Mouse (Mus musculus): ENCODE data around the gene Ripply3. TPM values are rescaled to one million over a fixed set of nuclear protein-coding genes. Genes with fewer than 3 reads are reported as not detected.
"Not testable (repeated sequence)": the region's sequence is repeated elsewhere in the genome, so short reads cannot be mapped to it uniquely, and the experiment has no call there.

Ripply3 gene
- polyA plus RNA-seq, 1 experiment, result not detected

DNA sequence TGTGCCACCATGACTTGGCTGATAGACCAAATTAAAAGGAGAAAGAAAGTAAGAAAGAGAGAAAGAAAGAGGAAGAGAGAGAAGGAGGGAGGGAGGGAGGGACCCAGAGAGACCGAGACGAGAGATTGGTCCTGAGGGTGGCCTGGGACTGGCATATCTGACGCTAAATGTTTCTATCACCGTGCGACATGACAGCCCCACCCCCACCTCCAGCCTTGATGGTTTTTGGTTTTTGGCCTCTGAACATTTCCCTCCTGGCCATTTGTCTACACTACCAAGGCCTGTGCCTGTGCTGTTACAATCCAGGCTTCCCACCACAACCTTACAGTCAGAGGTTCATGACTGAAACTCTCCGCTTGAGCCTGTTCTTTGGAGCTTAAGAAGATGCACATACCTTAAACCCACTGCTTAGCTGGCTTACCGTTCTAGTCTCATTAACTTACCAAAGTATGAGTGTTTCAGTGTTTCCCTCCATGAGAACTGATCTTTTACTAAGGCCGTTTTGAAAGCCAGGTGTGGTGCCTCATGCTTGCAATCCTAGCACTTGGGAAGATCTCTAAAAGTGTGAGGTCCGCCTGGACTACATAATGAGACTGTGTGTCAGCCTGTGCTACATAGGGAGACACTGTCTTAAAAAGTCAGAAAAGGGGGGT is 3.1 kb downstream of the Ripply3 start:
- no peak for TF ChIP-seq CTCF (IDR thresholded peaks at IDR 0.05; ENCODE audit: low read depth, low read length)
- TF ChIP-seq POLR2A (IDR thresholded peaks at IDR 0.05; ENCODE audit: borderline replicate concordance, low read depth, low read length), result no peak
- Histone ChIP-seq H3K4me3 (ENCODE audit: insufficient read depth, low read length) (no peak overlapping the region), H3K27ac (ENCODE audit: insufficient read depth, low read depth, low read length) (no peak overlapping the region)

DNA sequence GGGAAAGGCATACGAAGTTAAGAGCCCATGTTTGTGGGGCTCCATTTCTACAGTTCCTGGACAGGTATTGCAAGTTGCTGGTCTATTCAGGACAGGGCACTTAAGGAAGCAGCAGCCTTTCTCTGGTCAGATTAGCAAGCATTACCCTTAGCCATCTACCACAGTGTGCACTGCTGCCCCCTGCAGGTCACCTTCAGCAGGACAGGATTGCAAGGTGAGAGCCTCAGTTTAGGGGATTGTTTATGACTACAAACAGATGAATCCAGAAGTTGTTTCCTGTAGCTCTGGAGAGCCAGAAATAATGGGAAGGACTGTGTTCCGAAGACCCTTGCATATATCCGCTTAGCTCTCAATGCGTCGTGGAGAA is 3.6 kb downstream of the Ripply3 start:
- Histone ChIP-seq H3K4me1 (ENCODE audit: control insufficient read depth, insufficient read depth, low read length) (peaks cover 3% of the 10 kb centered on the region; the same call in 1 of the 2 replicates), H3K27ac (ENCODE audit: insufficient read depth, low read depth, low read length) (no peak overlapping the region), H3K4me3 (ENCODE audit: insufficient read depth, low read length) (no peak overlapping the region)
- no peak for TF ChIP-seq POLR2A (IDR thresholded peaks at IDR 0.05; ENCODE audit: borderline replicate concordance, low read depth, low read length)
- TF ChIP-seq CTCF (IDR thresholded peaks at IDR 0.05; ENCODE audit: low read depth, low read length), result peak; percentile 86

More for the DNA sequence above, 3.1 kb downstream of the Ripply3 start:
- H3K4me1 ChIP-seq (ENCODE audit: control insufficient read depth, insufficient read depth, low read length), result peaks cover 3% of the 10 kb centered on the region; the same call in 1 of the 2 replicates

DNA sequence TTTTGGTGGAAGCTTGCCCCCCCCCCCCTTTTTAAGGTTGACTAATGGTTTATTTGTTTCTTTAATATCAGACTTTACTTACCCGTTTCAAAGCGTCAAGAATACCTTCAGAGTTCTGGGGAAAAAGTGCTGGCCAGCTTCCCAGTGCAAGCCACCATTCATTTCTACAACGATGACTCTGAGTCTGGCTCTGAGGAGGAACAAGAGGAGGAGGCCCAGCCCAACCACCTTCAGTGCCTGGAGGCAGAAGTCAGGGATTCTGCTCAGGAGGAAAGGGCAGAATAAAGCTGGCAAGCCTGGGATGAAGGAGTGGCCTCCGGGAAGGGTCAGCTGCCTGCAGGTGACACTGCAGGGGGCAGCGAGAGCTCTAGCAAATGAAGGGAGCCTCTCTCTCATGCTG is 7.4 kb downstream of the Ripply3 start:
- no peak for TF ChIP-seq CTCF (IDR thresholded peaks at IDR 0.05; ENCODE audit: low read depth, low read length)
- Histone ChIP-seq H3K4me1 (ENCODE audit: control insufficient read depth, insufficient read depth, low read length) (no peaks in the 10 kb centered on the region), H3K4me3 (ENCODE audit: insufficient read depth, low read length) (no peak overlapping the region), H3K27ac (ENCODE audit: insufficient read depth, low read depth, low read length) (no peak overlapping the region)

DNA sequence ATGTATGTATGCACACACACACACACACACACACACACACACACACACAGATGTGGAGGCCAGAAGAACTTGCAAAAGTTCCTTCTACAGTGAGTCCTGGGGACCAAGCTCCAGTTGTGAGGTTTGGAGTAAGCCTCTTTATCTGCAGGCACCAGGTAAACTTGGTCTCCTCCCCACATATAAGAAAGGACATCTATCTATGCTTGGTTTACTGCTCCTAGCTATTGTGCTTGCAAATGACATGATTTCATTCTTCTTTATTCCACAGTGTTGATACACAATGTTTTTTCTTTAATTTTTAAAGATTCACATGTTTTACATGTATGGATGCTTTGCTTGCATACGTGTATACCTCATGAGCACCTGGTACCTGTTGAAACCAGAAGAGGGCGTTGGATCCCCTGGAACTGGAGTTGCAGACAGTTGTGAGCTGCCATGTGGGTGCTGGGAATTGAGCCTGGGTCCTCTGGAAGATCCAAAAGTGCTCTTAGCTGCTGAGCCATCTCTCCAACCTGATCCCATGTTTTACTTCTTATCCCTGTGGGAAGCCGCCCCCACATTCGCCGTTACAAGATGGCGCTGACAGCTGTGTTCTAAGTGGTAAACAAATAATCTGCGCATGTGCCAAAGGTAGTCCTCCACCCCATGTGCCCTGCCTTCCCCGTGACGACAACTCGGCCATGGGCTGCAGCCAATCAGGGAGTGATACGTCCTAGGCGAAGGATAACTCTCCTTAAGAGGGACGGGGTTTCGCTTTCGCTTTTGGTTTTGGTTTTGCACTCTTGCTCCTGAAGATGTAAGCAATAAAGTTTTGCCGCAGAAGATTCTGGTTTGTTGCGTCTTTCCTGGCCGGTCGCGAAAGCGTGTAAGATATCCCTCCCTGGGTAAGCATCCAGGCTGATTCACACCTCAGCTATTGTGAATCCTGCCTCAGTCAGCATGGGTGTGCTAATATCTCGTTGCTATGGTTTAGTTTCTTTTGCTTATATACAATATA is 11.2 kb downstream of the Ripply3 start:
- H3K4me3 ChIP-seq (ENCODE audit: insufficient read depth, low read length); H3K27ac ChIP-seq (ENCODE audit: insufficient read depth, low read depth, low read length); H3K4me1 ChIP-seq (ENCODE audit: control insufficient read depth, insufficient read depth, low read length): not testable (repeated sequence)

DNA sequence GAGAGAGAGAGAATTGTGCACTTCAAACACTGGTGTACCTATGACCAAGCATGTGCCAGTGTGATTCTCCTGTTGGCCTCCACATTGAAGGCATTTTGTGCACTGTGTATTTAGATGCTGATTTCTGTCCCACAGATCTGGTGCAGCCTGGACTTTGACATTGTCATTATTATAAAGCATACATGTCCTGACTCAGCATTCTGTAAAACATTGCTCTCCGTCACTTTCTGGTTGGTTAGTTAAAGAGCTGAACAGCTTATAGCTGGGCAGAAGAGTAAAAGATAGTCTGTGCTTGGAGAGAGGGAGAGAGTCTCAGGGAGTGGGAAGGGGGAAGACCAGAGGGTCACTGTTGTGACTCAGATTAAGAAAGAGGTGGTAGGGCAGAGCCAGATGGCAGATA is 17.5 kb downstream of the Ripply3 start:
- TF ChIP-seq POLR2A (IDR thresholded peaks at IDR 0.05; ENCODE audit: borderline replicate concordance, low read depth, low read length) (no peak), CTCF (IDR thresholded peaks at IDR 0.05; ENCODE audit: low read depth, low read length) (no peak)
- no peak overlapping the region for H3K4me3 ChIP-seq (ENCODE audit: insufficient read depth, low read length)
- H3K4me1 ChIP-seq (ENCODE audit: control insufficient read depth, insufficient read depth, low read length), result no peaks in the 10 kb centered on the region
- no peak overlapping the region for H3K27ac ChIP-seq (ENCODE audit: insufficient read depth, low read depth, low read length)

DNA sequence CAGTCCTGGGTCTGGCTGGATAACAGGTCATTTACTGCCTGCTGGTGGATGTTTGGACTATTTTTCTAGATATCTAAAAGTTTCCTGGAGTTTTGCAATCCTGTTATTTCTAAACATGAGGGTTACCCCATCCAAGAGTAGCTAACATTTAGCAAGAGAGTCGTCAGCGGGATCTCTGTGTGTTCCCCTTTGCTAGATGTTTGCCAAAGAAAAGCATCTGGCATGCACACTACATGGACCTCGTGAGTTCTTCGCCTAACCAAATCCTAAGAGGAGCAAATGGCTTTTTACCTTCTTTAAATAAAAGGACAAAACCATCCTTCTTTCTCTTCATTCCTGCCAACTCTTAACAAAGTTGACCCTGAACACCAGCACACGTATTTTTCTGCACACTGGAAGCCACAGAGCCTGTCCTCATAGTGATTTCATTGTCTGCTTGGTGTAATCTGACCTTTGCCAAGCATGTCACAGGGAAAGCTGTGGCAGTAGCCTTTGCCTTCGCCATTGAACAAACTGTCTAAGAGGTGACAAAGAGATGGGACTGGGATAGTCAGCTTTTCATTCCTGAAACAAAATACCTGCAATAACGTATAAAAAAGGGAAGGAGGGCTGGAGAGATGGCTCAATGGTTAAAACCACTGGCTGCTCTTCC is 19.0 kb downstream of the Ripply3 start:
- no peak overlapping the region for H3K4me3 ChIP-seq (ENCODE audit: insufficient read depth, low read length)
- TF ChIP-seq POLR2A (IDR thresholded peaks at IDR 0.05; ENCODE audit: borderline replicate concordance, low read depth, low read length), result no peak
- TF ChIP-seq CTCF (IDR thresholded peaks at IDR 0.05; ENCODE audit: low read depth, low read length), result no peak
- no peaks in the 10 kb centered on the region for H3K4me1 ChIP-seq (ENCODE audit: control insufficient read depth, insufficient read depth, low read length)
- no peak overlapping the region for H3K27ac ChIP-seq (ENCODE audit: insufficient read depth, low read depth, low read length)

DNA sequence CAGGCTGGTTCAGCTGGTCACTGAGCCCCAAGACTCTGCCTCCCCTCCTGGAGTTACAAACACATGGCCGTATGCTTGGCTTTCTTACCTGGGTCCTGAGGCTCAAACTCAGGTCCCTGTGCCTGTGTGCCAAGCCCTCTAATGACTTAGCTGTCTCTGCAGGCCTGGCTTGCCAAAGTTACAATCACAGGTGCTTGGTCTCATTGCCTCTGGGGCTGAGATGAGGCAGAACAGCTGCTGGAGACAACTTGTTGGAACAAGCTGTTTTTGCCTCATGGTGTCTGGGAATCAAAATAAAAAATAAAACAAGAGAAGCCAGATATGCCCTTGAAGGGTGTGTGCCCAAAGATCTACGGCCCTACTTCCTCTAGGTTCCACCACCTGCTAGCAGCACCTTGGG is 20.6 kb downstream of the Ripply3 start:
- no peaks in the 10 kb centered on the region for H3K4me1 ChIP-seq (ENCODE audit: control insufficient read depth, insufficient read depth, low read length)
- TF ChIP-seq CTCF (IDR thresholded peaks at IDR 0.05; ENCODE audit: low read depth, low read length) (no peak), POLR2A (IDR thresholded peaks at IDR 0.05; ENCODE audit: borderline replicate concordance, low read depth, low read length) (no peak)
- H3K4me3 ChIP-seq (ENCODE audit: insufficient read depth, low read length), result no peak overlapping the region
- no peak overlapping the region for H3K27ac ChIP-seq (ENCODE audit: insufficient read depth, low read depth, low read length)

DNA sequence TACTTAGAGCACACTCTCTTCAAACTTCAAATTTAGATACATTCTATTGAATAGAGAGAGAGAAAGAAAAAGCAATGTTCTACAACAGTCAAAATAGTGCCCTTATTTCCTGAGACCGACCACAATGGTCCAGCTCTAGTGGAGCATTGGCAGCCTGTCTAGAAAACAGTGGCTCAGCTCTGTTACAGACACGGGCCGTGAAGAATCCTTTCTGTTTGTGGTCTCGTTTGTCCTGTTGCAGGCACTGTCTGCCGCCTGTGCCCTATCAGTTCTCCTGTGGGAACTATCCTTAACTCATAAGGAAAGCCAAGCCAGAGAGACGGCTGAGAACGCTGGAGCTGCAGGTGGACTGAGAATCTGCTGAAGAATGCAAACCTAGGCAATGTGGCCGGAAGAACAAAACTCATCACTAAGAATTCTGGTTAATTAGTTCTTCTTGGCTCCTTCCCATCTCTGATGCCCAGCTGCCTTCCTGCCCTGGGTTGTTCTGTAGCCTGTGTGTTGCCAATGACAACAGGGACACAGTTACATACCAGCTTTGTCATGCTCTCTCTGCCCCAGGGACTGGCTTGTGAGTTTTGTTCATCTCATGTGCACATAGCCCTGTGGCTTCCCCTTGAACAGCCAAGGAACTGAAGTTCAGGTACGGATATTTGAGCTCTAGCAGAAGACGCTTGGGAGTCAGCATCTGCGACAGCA is 21.5 kb downstream of the Ripply3 start:
- no peak overlapping the region for H3K27ac ChIP-seq (ENCODE audit: insufficient read depth, low read depth, low read length)
- no peak overlapping the region for H3K4me3 ChIP-seq (ENCODE audit: insufficient read depth, low read length)
- H3K4me1 ChIP-seq (ENCODE audit: control insufficient read depth, insufficient read depth, low read length), result no peaks in the 10 kb centered on the region
- TF ChIP-seq POLR2A (IDR thresholded peaks at IDR 0.05; ENCODE audit: borderline replicate concordance, low read depth, low read length) (no peak), CTCF (IDR thresholded peaks at IDR 0.05; ENCODE audit: low read depth, low read length) (no peak)

DNA sequence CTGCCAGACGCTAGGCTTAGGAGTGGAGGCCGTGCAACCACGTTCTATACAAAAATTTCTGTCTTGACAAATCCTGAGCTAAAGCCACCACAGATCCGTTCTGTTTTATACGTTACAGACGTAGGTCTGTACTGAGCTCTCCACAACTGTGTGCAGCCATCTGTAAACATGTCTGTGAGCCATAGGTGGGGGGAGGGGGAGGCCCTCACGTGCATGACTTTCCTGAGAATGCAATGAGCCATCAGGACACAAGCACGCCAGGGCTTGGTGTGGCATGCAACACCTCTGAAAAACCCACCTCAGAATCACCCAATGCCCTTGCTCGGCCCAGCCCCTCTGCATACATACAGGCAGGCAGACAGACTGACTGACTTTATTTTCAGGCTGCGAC is 22.1 kb downstream of the Ripply3 start:
- Histone ChIP-seq H3K4me1 (ENCODE audit: control insufficient read depth, insufficient read depth, low read length) (no peaks in the 10 kb centered on the region), H3K27ac (ENCODE audit: insufficient read depth, low read depth, low read length) (no peak overlapping the region), H3K4me3 (ENCODE audit: insufficient read depth, low read length) (no peak overlapping the region)
- no peak for TF ChIP-seq POLR2A (IDR thresholded peaks at IDR 0.05; ENCODE audit: borderline replicate concordance, low read depth, low read length)
